ENCODE assay signal across 8 mouse cellular contexts in genomic region chr5:91138970-91139369, GRCm38 (mm10). TPM values are rescaled to one million over a fixed set of nuclear protein-coding genes. Genes with fewer than 3 reads are reported as not detected.
A peak's percentile ranks its signal among the peaks of the same experiment; 100 is the strongest.
DNase-seq lines count a peak whose midpoint lies in the region; ATAC-seq and TF ChIP-seq lines count a peak whose summit lies in the region.

No protein-coding gene starts in this region.

- H3K36me3 ChIP-seq in heart, embryonic 11.5 days (ENCODE audit: control insufficient read depth, insufficient read depth, low read length), result no peaks in the 10 kb centered on the region
- H3K36me3 ChIP-seq in E14TG2a.4 (ENCODE audit: insufficient read depth, low read length), result no peaks in the 10 kb centered on the region
- H3K36me3 ChIP-seq in forebrain, embryonic 16.5 days (ENCODE audit: control insufficient read depth, insufficient read depth), result no peaks in the 10 kb centered on the region
- H3K36me3 ChIP-seq in liver, embryonic 16.5 days (ENCODE audit: control insufficient read depth, insufficient read depth), result no peaks in the 10 kb centered on the region

- 4% methylated on average over 7 of the region's 7 CpGs for WGBS in heart, embryonic 11.5 days (ENCODE audit: insufficient replicate concordance)
- WGBS in forebrain, embryonic 16.5 days, result 2% methylated on average over 7 of the region's 7 CpGs
- 5% methylated on average over 7 of the region's 7 CpGs for WGBS in liver, embryonic 16.5 days (ENCODE audit: insufficient replicate concordance)

- H3K9ac ChIP-seq in heart, embryonic 11.5 days (ENCODE audit: low read depth, low read length), result no peak overlapping the region
- no peak overlapping the region; the same call in 1 of the 2 replicates for H3K9ac ChIP-seq in forebrain, embryonic 16.5 days (replicated peaks; ENCODE audit: low read depth, low read length)
- no peak overlapping the region for H3K9ac ChIP-seq in liver, embryonic 16.5 days (ENCODE audit: low read depth, low read length)

- peak overlapping the region; percentile 61 for H3K4me3 ChIP-seq in heart, embryonic 11.5 days (ENCODE audit: low read depth, low read length)
- peak overlapping the region; percentile 71 for H3K4me3 ChIP-seq in E14TG2a.4 (replicated peaks; ENCODE audit: low read length)
- H3K4me3 ChIP-seq in forebrain, embryonic 16.5 days (replicated peaks; ENCODE audit: low read length), result peak overlapping the region; percentile 73
- peak overlapping the region; percentile 53 for H3K4me3 ChIP-seq in liver, embryonic 16.5 days (ENCODE audit: low read depth, low read length)

- no peak for ATAC-seq in heart, embryonic 11.5 days (replicated peaks; ENCODE audit: insufficient number of reproducible peaks, low FRiP score, low TSS enrichment)
- ATAC-seq in forebrain, embryonic 16.5 days, result peak; percentile 7; the same call in 1 of the 2 replicates
- no peak for ATAC-seq in liver, embryonic 16.5 days (ENCODE audit: low read depth)

- no peaks in the 10 kb centered on the region for H3K9me3 ChIP-seq in heart, embryonic 11.5 days (replicated peaks; ENCODE audit: control insufficient read depth, low read length)
- no peaks in the 10 kb centered on the region for H3K9me3 ChIP-seq in E14TG2a.4 (ENCODE audit: low read length)
- no peaks in the 10 kb centered on the region for H3K9me3 ChIP-seq in forebrain, embryonic 16.5 days (ENCODE audit: control insufficient read depth, low read length)
- H3K9me3 ChIP-seq in liver, embryonic 16.5 days (replicated peaks; ENCODE audit: control insufficient read depth, low read length), result no peaks in the 10 kb centered on the region

- peak overlapping the region; percentile 86 for H3K4me2 ChIP-seq in heart, embryonic 11.5 days
- peak overlapping the region; percentile 96 for H3K4me2 ChIP-seq in forebrain, embryonic 16.5 days (ENCODE audit: low read length)
- peak overlapping the region; percentile 62 for H3K4me2 ChIP-seq in liver, embryonic 16.5 days (ENCODE audit: low read depth, low read length)

- H3K27ac ChIP-seq in heart, embryonic 11.5 days (ENCODE audit: low read depth, low read length), result no peak overlapping the region
- H3K27ac ChIP-seq in forebrain, embryonic 16.5 days (ENCODE audit: low read length), result no peak overlapping the region
- no peak overlapping the region for H3K27ac ChIP-seq in liver, embryonic 16.5 days (ENCODE audit: low read length)

- no peak for TF ChIP-seq CTCF in E14TG2a.4 (conservative IDR thresholded peaks at IDR 0.05; ENCODE audit: low read length)

- intact Hi-C loops in heart, postnatal 10 days (cut with DNase I), result loop anchor here (5.0 kb wide), 1 partner anchor 168 kb away; no protein-coding TSS in a partner anchor

- peaks cover 17% of the 10 kb centered on the region; the same call in 1 of the 2 replicates for H3K27me3 ChIP-seq in heart, embryonic 11.5 days (ENCODE audit: control insufficient read depth, insufficient read depth, low read length)
- H3K27me3 ChIP-seq in E14TG2a.4 (ENCODE audit: insufficient read depth, low read length), result peaks cover 40% of the 10 kb centered on the region
- H3K27me3 ChIP-seq in forebrain, embryonic 16.5 days (replicated peaks; ENCODE audit: control insufficient read depth, insufficient read depth, low read length), result peaks cover 22% of the 10 kb centered on the region
- H3K27me3 ChIP-seq in liver, embryonic 16.5 days (ENCODE audit: control insufficient read depth, insufficient read depth, low read depth, low read length), result peaks cover 25% of the 10 kb centered on the region

- no peaks in the 10 kb centered on the region for H3K4me1 ChIP-seq in heart, embryonic 11.5 days (ENCODE audit: control insufficient read depth, insufficient read depth, low read length)
- H3K4me1 ChIP-seq in E14TG2a.4 (replicated peaks; ENCODE audit: low read depth, low read length), result peaks cover 5% of the 10 kb centered on the region
- H3K4me1 ChIP-seq in forebrain, embryonic 16.5 days (replicated peaks; ENCODE audit: control insufficient read depth, insufficient read depth, low read length), result peaks cover 7% of the 10 kb centered on the region
- H3K4me1 ChIP-seq in liver, embryonic 16.5 days (ENCODE audit: control insufficient read depth, low read depth, low read length), result no peaks in the 10 kb centered on the region

- DNase-seq in heart, postnatal 10 days, result no peak
- DNase-seq in adrenal gland, adult 18-20 months (ENCODE audit: low spot score in 2 of 2), result no peak
- no peak for DNase-seq in ovary, postnatal 14 days (ENCODE audit: low spot score)
- DNase-seq in frontal cortex, postnatal 10 days (ENCODE audit: low spot score in 2 of 2), result no peak

RNA-seq across cellular contexts. Expression of gene Areg, which starts 0.4 kb away (rescaled TPM):
- polyA plus RNA-seq in heart, embryonic 11.5 days (2014; fragmentation: Nextera tagmentation; extraction: Ambion mirVana), result 0.37 TPM in 1 of 2 replicates, not detected in the other
- not detected for total RNA-seq in heart, postnatal 10 days (2021)
- not detected in 2 replicates for polyA plus RNA-seq in forebrain, embryonic 16.5 days (2015; fragmentation: Nextera tagmentation; extraction: Ambion mirVana)
- polyA plus RNA-seq in liver, embryonic 16.5 days (2015; fragmentation: Nextera tagmentation; extraction: Ambion mirVana), result not detected in 2 replicates
- not detected for total RNA-seq in adrenal gland, adult 18-20 months (2021)
